Mouse (Mus musculus) neural tube, embryonic 11.5 days (tissue): Measurements from ENCODE around the gene Bcam. TPM values are rescaled to one million over a fixed set of nuclear protein-coding genes. Genes with fewer than 3 reads are reported as not detected.

ENCODE experiments used
- ATAC-seq: fragments of 200-750 bp; cut with Nextera tagmentation; 2 replicates; pipeline ENCODE4 v1.8.0; 2017; ENCODE audit warnings: moderate number of reproducible peaks, mild to moderate bottlenecking, moderate TSS enrichment, moderate library complexity; ENCODE audit not compliant: insufficient read depth, low FRiP score, low TSS enrichment
- DNase-seq: peaks from one replicate; pipeline ENCODE4 v3.0.0-alpha.2; 2015; ENCODE audit warnings: low spot score
- H3K27ac ChIP-seq: fragments of 300-500 bp; sonication (generic); 2 replicates; pipeline ENCODE4 v1.5.1; 2014; ENCODE audit warnings: low read depth, mild to moderate bottlenecking, low read length
- H3K27me3 ChIP-seq: fragments of 300-500 bp; sonication (generic); 2 replicates; pipeline ENCODE4 v1.6.1; 2014; ENCODE audit warnings: mild to moderate bottlenecking, low read length, mixed read lengths; ENCODE audit not compliant: control insufficient read depth, insufficient read depth
- H3K36me3 ChIP-seq: fragments of 300-500 bp; sonication (generic); 2 replicates; pipeline ENCODE4 v1.6.1; 2014; ENCODE audit warnings: mild to moderate bottlenecking, low read length, moderate library complexity, mixed read lengths; ENCODE audit not compliant: control insufficient read depth, insufficient read depth
- H3K4me1 ChIP-seq: fragments of 300-500 bp; sonication (generic); 2 replicates; pipeline ENCODE4 v1.6.1; 2014; ENCODE audit warnings: low read length, mixed read lengths; ENCODE audit not compliant: control insufficient read depth, insufficient read depth
- H3K4me2 ChIP-seq: fragments of 300-500 bp; sonication (generic); 2 replicates; pipeline ENCODE4 v1.6.1; 2014; ENCODE audit warnings: low read depth, mild to moderate bottlenecking, moderate library complexity
- H3K4me3 ChIP-seq: fragments of 300-500 bp; sonication (generic); 2 replicates; pipeline ENCODE4 v1.5.1; 2014; ENCODE audit warnings: low read depth, low read length
- H3K9ac ChIP-seq: fragments of 300-500 bp; sonication (generic); 2 replicates; pipeline ENCODE4 v1.6.1; 2014; ENCODE audit warnings: mild to moderate bottlenecking, low read length
- H3K9me3 ChIP-seq: fragments of 300-500 bp; sonication (generic); 2 replicates; pipeline ENCODE4 v1.6.1; 2016; ENCODE audit warnings: low read length; ENCODE audit not compliant: control insufficient read depth
- WGBS: fragments of 180-500 bp; shearing (Covaris S2); extraction: QIAGEN DNeasy Blood & Tissue Kit; methylation state at CpG from one replicate; pipeline ENCODE4 v1.1.7; 2014; 5-methylcytosine and 5-hydroxymethylcytosine counted together
- polyA plus RNA-seq: library from polyadenylated mRNA; unstranded; fragments of >200 nt; fragmentation: Nextera tagmentation; extraction: Ambion mirVana; gene quantifications from 2 replicates; pipeline ENCODE4 v1.2.1, GENCODE M21; 2014

The Bcam gene
- polyA plus RNA-seq, 1 experiment from 2014 or later, result 21.1 TPM

GRCm38 (mm10) chr7:19753587-19753986, 17.2 kb downstream of the Bcam start:
- Histone ChIP-seq H3K9me3 (no peaks in the 10 kb centered on the region), H3K9ac (no peak overlapping the region), H3K27me3 (no peaks in the 10 kb centered on the region), H3K4me2 (no peak overlapping the region), H3K4me1 (peaks cover under 1% of the 10 kb centered on the region; the same call in 1 of the 2 replicates), H3K27ac (no peak overlapping the region), H3K36me3 (no peaks in the 10 kb centered on the region), H3K4me3 (no peak overlapping the region)
- no peak for DNase-seq
- 84% methylated on average over 7 of the region's 7 CpGs for WGBS
- no peak for ATAC-seq

- H3K27me3 ChIP-seq, result no peaks in the 10 kb centered on the region
- H3K4me3 ChIP-seq, result no peak overlapping the region
- DNase-seq, result no peak
- ATAC-seq, result no peak
- H3K27ac ChIP-seq, result no peak overlapping the region
- no peak overlapping the region for H3K9ac ChIP-seq
- no peaks in the 10 kb centered on the region for H3K9me3 ChIP-seq
- no peaks in the 10 kb centered on the region for H3K36me3 ChIP-seq
- H3K4me1 ChIP-seq, result peaks cover 7% of the 10 kb centered on the region
- WGBS, result 69% methylated on average over 8 of the region's 8 CpGs
- no peak overlapping the region for H3K4me2 ChIP-seq
Observed at GRCm38 (mm10) chr7:19752652-19753051, 18.2 kb downstream of the Bcam start.

GRCm38 (mm10) chr7:19751070-19751383, 19.8 kb downstream of the Bcam start:
- Histone ChIP-seq H3K27me3 (no peaks in the 10 kb centered on the region), H3K4me3 (no peak overlapping the region), H3K27ac (no peak overlapping the region), H3K4me2 (no peak overlapping the region), H3K4me1 (peaks cover 13% of the 10 kb centered on the region), H3K36me3 (no peaks in the 10 kb centered on the region), H3K9me3 (no peaks in the 10 kb centered on the region), H3K9ac (0 out of 2 replicates have a peak overlapping the region, but pooled peaks have one; percentile 36)
- DNase-seq (no peak), ATAC-seq (no peak)
- 60% methylated on average over 4 of the region's 4 CpGs for WGBS

GRCm38 (mm10) chr7:19750217-19751069, 20.4 kb downstream of the Bcam start, which contains the start of gene Nectin2:
Nectin2 (minus strand) TSS chr7:19750483.
- H3K27me3 ChIP-seq, result no peaks in the 10 kb centered on the region
- H3K9ac ChIP-seq, result peak within 1 kb of the TSS; percentile 64
- 17% methylated on average over 19 of the region's 19 CpGs for WGBS
- ATAC-seq (peak; percentile 60), DNase-seq (peak; percentile 85)
- H3K9me3 ChIP-seq, result no peaks in the 10 kb centered on the region
- peak within 1 kb of the TSS; percentile 47 for H3K4me3 ChIP-seq
- H3K4me2 ChIP-seq, result peak within 1 kb of the TSS; percentile 63
- H3K27ac ChIP-seq, result peak within 1 kb of the TSS; percentile 72
- H3K36me3 ChIP-seq, result no peaks in the 10 kb centered on the region
- peaks cover 13% of the 10 kb centered on the region for H3K4me1 ChIP-seq

GRCm38 (mm10) chr7:19749389-19750216, 21.2 kb downstream of the Bcam start:
- Histone ChIP-seq H3K27ac (peak overlapping the region; percentile 72), H3K4me1 (peaks cover 18% of the 10 kb centered on the region), H3K9ac (peak overlapping the region; percentile 64), H3K9me3 (no peaks in the 10 kb centered on the region), H3K4me2 (peak overlapping the region; percentile 63), H3K27me3 (no peaks in the 10 kb centered on the region), H3K36me3 (no peaks in the 10 kb centered on the region), H3K4me3 (peak overlapping the region; percentile 47)
- DNase-seq (peak; percentile 99), ATAC-seq (peak; percentile 96)
- WGBS, result under 1% methylated on average over 46 of the region's 46 CpGs

GRCm38 (mm10) chr7:19748219-19749195, 22.3 kb downstream of the Bcam start:
- Histone ChIP-seq H3K36me3 (no peaks in the 10 kb centered on the region), H3K4me3 (peak overlapping the region; percentile 47)
- under 1% methylated on average over 32 of the region's 32 CpGs for WGBS

GRCm38 (mm10) chr7:19747420-19748218, 23.2 kb downstream of the Bcam start:
- H3K4me1 ChIP-seq, result peaks cover 18% of the 10 kb centered on the region
- no peak for ATAC-seq
- peak overlapping the region; percentile 64 for H3K9ac ChIP-seq
- no peak for DNase-seq
- H3K4me2 ChIP-seq, result peak overlapping the region; percentile 63
- no peaks in the 10 kb centered on the region for H3K9me3 ChIP-seq
- H3K27me3 ChIP-seq, result no peaks in the 10 kb centered on the region
- no peak overlapping the region for H3K27ac ChIP-seq
- 3% methylated on average over 25 of the region's 25 CpGs for WGBS
- no peaks in the 10 kb centered on the region for H3K36me3 ChIP-seq
- H3K4me3 ChIP-seq, result peak overlapping the region; percentile 47

More at GRCm38 (mm10) chr7:19748219-19749195, 22.3 kb downstream of the Bcam start:
- peak overlapping the region; percentile 64 for H3K9ac ChIP-seq
- ATAC-seq, result peak; percentile 13
- no peaks in the 10 kb centered on the region for H3K27me3 ChIP-seq
- H3K4me2 ChIP-seq, result peak overlapping the region; percentile 63
- H3K4me1 ChIP-seq, result peaks cover 18% of the 10 kb centered on the region
- peak; percentile 48 for DNase-seq
- H3K27ac ChIP-seq, result peak overlapping the region; percentile 3; the same call in 1 of the 2 replicates
- no peaks in the 10 kb centered on the region for H3K9me3 ChIP-seq
